Mouse (Mus musculus): Measurements from ENCODE around the gene Tbx19. TPM values are rescaled to one million over a fixed set of nuclear protein-coding genes. Genes with fewer than 3 reads are reported as not detected.

Gene Tbx19
- polyA plus RNA-seq, 1 experiment, result not detected

DNA sequence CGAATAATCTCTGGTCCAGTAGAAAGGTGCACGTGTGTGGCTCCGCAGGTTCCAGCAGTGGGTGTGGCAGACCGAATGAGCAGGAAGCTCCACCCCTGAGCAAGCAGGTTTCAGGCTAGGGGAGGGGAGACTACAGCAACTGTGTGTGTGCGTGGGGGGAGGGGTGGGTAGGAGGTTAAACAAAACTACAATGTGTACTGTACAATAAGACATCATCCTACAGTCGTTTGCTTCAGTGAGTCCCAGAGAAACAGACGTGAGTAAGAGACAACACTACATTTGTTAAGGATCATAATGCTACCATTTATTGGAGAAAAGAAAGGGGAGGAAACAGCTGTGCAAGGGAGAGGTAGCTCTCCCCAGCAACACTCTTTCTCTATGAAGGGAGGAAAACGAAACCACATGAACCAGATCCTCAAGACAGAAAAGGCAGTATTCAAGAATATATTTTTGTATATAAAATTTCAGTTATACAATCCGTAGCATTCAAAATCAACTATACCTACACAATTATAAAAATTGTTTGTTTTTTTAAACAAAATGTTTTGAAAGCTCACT lies 13.6 kb upstream of the Tbx19 start:
- Histone ChIP-seq H3ac (ENCODE audit: control insufficient read depth, insufficient read length, low read depth) (no peak overlapping the region), H3K36me3 (ENCODE audit: control insufficient read depth, insufficient read depth) (peaks cover 11% of the 10 kb centered on the region), H3K79me3 (ENCODE audit: low read depth) (no peaks in the 10 kb centered on the region), H3K4me3 (ENCODE audit: insufficient read depth, poor library complexity, severe bottlenecking) (no peak overlapping the region), H3K79me2 (ENCODE audit: control insufficient read depth, insufficient read depth) (no peaks in the 10 kb centered on the region), H3K27me3 (ENCODE audit: control insufficient read depth, insufficient read depth, insufficient read length) (no peaks in the 10 kb centered on the region)
- TF ChIP-seq MYOD1 (IDR thresholded peaks at IDR 0.05; ENCODE audit: control insufficient read depth, insufficient read length, low read depth), result no peak
- TF ChIP-seq FOSL1 (IDR thresholded peaks at IDR 0.05; ENCODE audit: insufficient read depth, low read length, poor library complexity, severe bottlenecking), result no peak
- no peak for TF ChIP-seq MYOG (IDR thresholded peaks at IDR 0.05; ENCODE audit: control insufficient read depth, extremely low read depth, insufficient read length)
- no peak for TF ChIP-seq USF1 (IDR thresholded peaks at IDR 0.05; ENCODE audit: low read depth)
- TF ChIP-seq MAX (IDR thresholded peaks at IDR 0.05), result no peak
- no peak for TF ChIP-seq CTCF (IDR thresholded peaks at IDR 0.05; ENCODE audit: control insufficient read depth, insufficient read depth, insufficient read length)
- no peak for TF ChIP-seq CEBPB (IDR thresholded peaks at IDR 0.05; ENCODE audit: low read depth)

DNA sequence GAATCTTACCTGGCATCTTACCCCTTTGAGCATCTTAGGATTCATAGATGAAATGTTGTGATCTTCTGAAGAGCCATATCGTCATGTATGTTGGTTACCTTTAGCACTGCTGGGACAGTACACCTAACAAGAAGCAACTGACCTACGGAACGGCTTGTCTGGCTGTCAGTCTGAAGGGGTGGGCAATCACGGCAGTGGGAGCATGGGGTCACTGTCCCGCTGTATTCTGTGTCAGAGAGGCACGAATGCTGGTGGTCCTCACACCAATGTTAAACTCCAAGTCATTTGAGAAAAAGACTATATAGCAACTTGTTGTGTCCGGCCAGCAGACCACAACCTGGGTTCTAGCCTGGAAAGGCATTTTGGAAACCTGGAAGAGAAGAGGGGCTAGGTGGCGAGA lies 10.7 kb upstream of the Tbx19 start:
- TF ChIP-seq USF1 (IDR thresholded peaks at IDR 0.05; ENCODE audit: low read depth) (no peak), MAX (IDR thresholded peaks at IDR 0.05) (no peak), FOSL1 (IDR thresholded peaks at IDR 0.05; ENCODE audit: insufficient read depth, low read length, poor library complexity, severe bottlenecking) (no peak), CTCF (IDR thresholded peaks at IDR 0.05; ENCODE audit: control insufficient read depth, insufficient read depth, insufficient read length) (no peak), MYOD1 (IDR thresholded peaks at IDR 0.05; ENCODE audit: control insufficient read depth, insufficient read length, low read depth) (no peak), MYOG (IDR thresholded peaks at IDR 0.05; ENCODE audit: control insufficient read depth, extremely low read depth, insufficient read length) (no peak), CEBPB (IDR thresholded peaks at IDR 0.05; ENCODE audit: low read depth) (no peak)
- Histone ChIP-seq H3K79me2 (ENCODE audit: control insufficient read depth, insufficient read depth) (no peaks in the 10 kb centered on the region), H3K36me3 (ENCODE audit: control insufficient read depth, insufficient read depth) (no peaks in the 10 kb centered on the region), H3K79me3 (ENCODE audit: low read depth) (no peaks in the 10 kb centered on the region), H3ac (ENCODE audit: control insufficient read depth, insufficient read length, low read depth) (no peak overlapping the region), H3K4me3 (ENCODE audit: insufficient read depth, poor library complexity, severe bottlenecking) (no peak overlapping the region), H3K27me3 (ENCODE audit: control insufficient read depth, insufficient read depth, insufficient read length) (no peaks in the 10 kb centered on the region)

DNA sequence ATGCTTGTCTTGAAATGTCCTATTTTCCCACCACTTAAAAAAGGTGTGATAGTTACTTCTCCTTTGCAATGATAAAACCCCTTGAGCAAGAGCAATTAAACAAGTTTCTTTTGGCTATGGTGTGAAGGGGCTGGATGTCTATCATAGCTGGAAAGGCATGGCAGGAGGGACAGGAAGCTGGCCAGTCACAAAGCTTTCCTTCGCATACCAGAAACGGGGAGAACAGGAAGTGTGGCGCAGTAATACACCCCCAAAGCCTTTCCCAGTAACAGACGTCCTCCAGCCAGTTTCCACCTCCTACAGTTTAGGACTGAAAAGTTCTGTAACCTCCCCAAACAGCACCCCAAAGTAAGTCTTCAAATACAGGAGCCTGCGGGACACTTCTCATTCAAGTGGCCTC lies 9.6 kb upstream of the Tbx19 start:
- no peaks in the 10 kb centered on the region for H3K36me3 ChIP-seq (ENCODE audit: control insufficient read depth, insufficient read depth)
- no peaks in the 10 kb centered on the region for H3K79me3 ChIP-seq (ENCODE audit: low read depth)
- H3ac ChIP-seq (ENCODE audit: control insufficient read depth, insufficient read length, low read depth), result no peak overlapping the region
- H3K79me2 ChIP-seq (ENCODE audit: control insufficient read depth, insufficient read depth), result no peaks in the 10 kb centered on the region
- TF ChIP-seq CEBPB (IDR thresholded peaks at IDR 0.05; ENCODE audit: low read depth) (no peak), FOSL1 (IDR thresholded peaks at IDR 0.05; ENCODE audit: insufficient read depth, low read length, poor library complexity, severe bottlenecking) (no peak), MYOG (IDR thresholded peaks at IDR 0.05; ENCODE audit: control insufficient read depth, extremely low read depth, insufficient read length) (no peak), USF1 (IDR thresholded peaks at IDR 0.05; ENCODE audit: low read depth) (no peak), MYOD1 (IDR thresholded peaks at IDR 0.05; ENCODE audit: control insufficient read depth, insufficient read length, low read depth) (no peak), CTCF (IDR thresholded peaks at IDR 0.05; ENCODE audit: control insufficient read depth, insufficient read depth, insufficient read length) (no peak), MAX (IDR thresholded peaks at IDR 0.05) (no peak)
- no peak overlapping the region for H3K4me3 ChIP-seq (ENCODE audit: insufficient read depth, poor library complexity, severe bottlenecking)
- H3K27me3 ChIP-seq (ENCODE audit: control insufficient read depth, insufficient read depth, insufficient read length), result no peaks in the 10 kb centered on the region

DNA sequence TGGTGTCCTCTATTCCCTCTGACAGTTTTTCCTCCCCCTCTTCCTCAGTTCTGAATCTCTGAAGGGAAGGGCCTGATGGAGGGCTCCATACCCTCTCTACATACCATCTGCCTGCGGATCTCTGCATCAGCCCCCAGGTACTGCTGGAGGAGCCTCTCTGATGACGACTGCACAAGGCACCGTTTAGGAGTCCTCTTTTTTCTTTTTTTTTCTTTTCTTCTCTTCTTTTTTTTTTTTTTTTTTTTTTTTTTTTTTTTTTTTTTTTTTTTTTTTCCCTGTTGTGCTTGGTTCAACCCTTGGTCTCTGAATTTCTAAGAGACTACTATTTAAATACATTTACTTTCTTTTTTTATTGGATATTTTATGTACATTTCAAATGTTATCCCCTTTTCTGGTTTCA lies 8.9 kb upstream of the Tbx19 start:
- H3ac ChIP-seq (ENCODE audit: control insufficient read depth, insufficient read length, low read depth), result no peak overlapping the region
- H3K36me3 ChIP-seq (ENCODE audit: control insufficient read depth, insufficient read depth), result no peaks in the 10 kb centered on the region
- H3K27me3 ChIP-seq (ENCODE audit: control insufficient read depth, insufficient read depth, insufficient read length), result no peaks in the 10 kb centered on the region
- no peak for TF ChIP-seq CTCF (IDR thresholded peaks at IDR 0.05; ENCODE audit: control insufficient read depth, insufficient read depth, insufficient read length)
- H3K79me3 ChIP-seq (ENCODE audit: low read depth), result no peaks in the 10 kb centered on the region
- H3K4me3 ChIP-seq (ENCODE audit: insufficient read depth, poor library complexity, severe bottlenecking), result no peak overlapping the region
- no peaks in the 10 kb centered on the region for H3K79me2 ChIP-seq (ENCODE audit: control insufficient read depth, insufficient read depth)

DNA sequence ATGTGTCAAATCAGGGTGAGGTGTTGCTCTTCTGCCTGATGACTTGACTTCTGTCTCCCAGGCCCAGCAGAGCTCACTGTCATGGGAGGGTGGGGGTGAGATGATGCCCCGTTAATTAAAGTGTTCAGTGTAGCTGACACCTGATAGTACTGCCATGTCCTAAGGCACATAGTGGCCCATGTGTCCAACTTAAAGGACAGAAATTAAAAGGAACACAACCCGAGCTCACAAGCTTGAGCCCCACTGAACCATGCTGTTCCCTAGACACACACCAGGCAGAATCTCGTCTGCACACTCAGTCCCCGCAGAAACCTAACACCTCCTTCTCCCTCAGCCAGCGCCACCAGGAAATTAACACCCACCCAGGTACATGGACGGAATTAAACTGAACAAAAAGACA lies 4.3 kb upstream of the Tbx19 start:
- TF ChIP-seq CEBPB (IDR thresholded peaks at IDR 0.05; ENCODE audit: low read depth) (no peak), MYOD1 (IDR thresholded peaks at IDR 0.05; ENCODE audit: control insufficient read depth, insufficient read length, low read depth) (no peak), CTCF (IDR thresholded peaks at IDR 0.05; ENCODE audit: control insufficient read depth, insufficient read depth, insufficient read length) (no peak), MYOG (IDR thresholded peaks at IDR 0.05; ENCODE audit: control insufficient read depth, extremely low read depth, insufficient read length) (no peak), MAX (IDR thresholded peaks at IDR 0.05) (no peak), FOSL1 (IDR thresholded peaks at IDR 0.05; ENCODE audit: insufficient read depth, low read length, poor library complexity, severe bottlenecking) (no peak), USF1 (IDR thresholded peaks at IDR 0.05; ENCODE audit: low read depth) (no peak)
- peaks cover 9% of the 10 kb centered on the region for H3K27me3 ChIP-seq (ENCODE audit: control insufficient read depth, insufficient read depth, insufficient read length)
- no peaks in the 10 kb centered on the region for H3K79me3 ChIP-seq (ENCODE audit: low read depth)
- no peak overlapping the region for H3ac ChIP-seq (ENCODE audit: control insufficient read depth, insufficient read length, low read depth)
- no peak overlapping the region for H3K4me3 ChIP-seq (ENCODE audit: insufficient read depth, poor library complexity, severe bottlenecking)
- H3K79me2 ChIP-seq (ENCODE audit: control insufficient read depth, insufficient read depth), result no peaks in the 10 kb centered on the region
- H3K36me3 ChIP-seq (ENCODE audit: control insufficient read depth, insufficient read depth), result no peaks in the 10 kb centered on the region

DNA sequence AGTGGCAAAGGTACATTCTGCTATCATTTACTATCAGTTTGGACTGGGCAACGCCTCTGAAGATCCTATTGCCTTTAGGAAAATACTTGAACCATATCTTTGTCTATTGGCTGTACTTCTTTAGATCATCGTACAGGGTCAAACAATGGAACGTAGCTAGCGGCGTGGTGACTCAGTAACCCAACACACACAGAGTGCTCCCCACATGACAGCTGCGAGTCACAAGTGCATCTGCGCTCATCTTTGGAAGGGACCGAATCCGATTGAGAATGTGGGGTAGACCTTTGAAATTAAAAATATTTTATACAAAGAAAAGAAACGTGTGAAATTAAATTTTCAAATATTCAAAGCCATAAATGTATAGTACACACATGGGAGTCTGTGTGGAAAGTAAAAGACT lies 1.7 kb downstream of the Tbx19 start:
- H3K27me3 ChIP-seq (ENCODE audit: control insufficient read depth, insufficient read depth, insufficient read length), result peaks cover 9% of the 10 kb centered on the region
- no peak for TF ChIP-seq CEBPB (IDR thresholded peaks at IDR 0.05; ENCODE audit: low read depth)
- TF ChIP-seq MYOD1 (IDR thresholded peaks at IDR 0.05; ENCODE audit: control insufficient read depth, insufficient read length, low read depth), result peak; percentile 89
- TF ChIP-seq USF1 (IDR thresholded peaks at IDR 0.05; ENCODE audit: low read depth), result peak; percentile 11
- TF ChIP-seq CTCF (IDR thresholded peaks at IDR 0.05; ENCODE audit: control insufficient read depth, insufficient read depth, insufficient read length), result no peak
- TF ChIP-seq FOSL1 (IDR thresholded peaks at IDR 0.05; ENCODE audit: insufficient read depth, low read length, poor library complexity, severe bottlenecking), result no peak
- TF ChIP-seq MYOG (IDR thresholded peaks at IDR 0.05; ENCODE audit: control insufficient read depth, extremely low read depth, insufficient read length), result no peak
- no peak for TF ChIP-seq MAX (IDR thresholded peaks at IDR 0.05)
- no peaks in the 10 kb centered on the region for H3K36me3 ChIP-seq (ENCODE audit: control insufficient read depth, insufficient read depth)

More for the DNA sequence above, 1.7 kb downstream of the Tbx19 start:
- H3ac ChIP-seq (ENCODE audit: control insufficient read depth, insufficient read length, low read depth), result no peak overlapping the region
- no peaks in the 10 kb centered on the region for H3K79me2 ChIP-seq (ENCODE audit: control insufficient read depth, insufficient read depth)
- H3K4me3 ChIP-seq (ENCODE audit: insufficient read depth, poor library complexity, severe bottlenecking), result no peak overlapping the region
- H3K79me3 ChIP-seq (ENCODE audit: low read depth), result no peaks in the 10 kb centered on the region

All from C2C12 (cell line).